Mouse (Mus musculus): ENCODE measurements around the gene Tiam1. TPM values are rescaled to one million over a fixed set of nuclear protein-coding genes. Genes with fewer than 3 reads are reported as not detected.

Tiam1 gene
- polyA plus RNA-seq, 1 experiment = 3.6 TPM

GRCm38 (mm10) chr16:90047841-90048240 lies 95.7 kb downstream of the Tiam1 start:
- no peak for DNase-seq (ENCODE audit: low read depth)

GRCm38 (mm10) chr16:90046494-90047158 lies 96.9 kb downstream of the Tiam1 start:
- DNase-seq (ENCODE audit: low read depth) = no peak

- DNase-seq (ENCODE audit: low read depth) = no peak
These were observed 98.0 kb downstream of the Tiam1 start for GRCm38 (mm10) chr16:90045611-90046010.

- DNase-seq (ENCODE audit: low read depth) = no peak
These were observed 99.4 kb downstream of the Tiam1 start for GRCm38 (mm10) chr16:90044004-90044754.

- DNase-seq (ENCODE audit: low read depth) = no peak
These were observed 100.7 kb downstream of the Tiam1 start for GRCm38 (mm10) chr16:90042874-90043273.

GRCm38 (mm10) chr16:90042386-90042785 lies 101.2 kb downstream of the Tiam1 start:
- no peak for DNase-seq (ENCODE audit: low read depth)

GRCm38 (mm10) chr16:90040771-90041364 lies 102.7 kb downstream of the Tiam1 start:
- DNase-seq (ENCODE audit: low read depth) = no peak

- DNase-seq (ENCODE audit: low read depth) = no peak
These were observed 107.9 kb downstream of the Tiam1 start for GRCm38 (mm10) chr16:90035595-90036110.

GRCm38 (mm10) chr16:90030355-90030754 lies 113.2 kb downstream of the Tiam1 start:
- DNase-seq (ENCODE audit: low read depth) = no peak

GRCm38 (mm10) chr16:90027886-90028285 lies 115.7 kb downstream of the Tiam1 start:
- no peak for DNase-seq (ENCODE audit: low read depth)

- DNase-seq (ENCODE audit: low read depth) = no peak
These were observed 117.9 kb downstream of the Tiam1 start for GRCm38 (mm10) chr16:90025526-90026172.

GRCm38 (mm10) chr16:90023665-90024010 lies 119.9 kb downstream of the Tiam1 start:
- DNase-seq (ENCODE audit: low read depth) = no peak

- DNase-seq (ENCODE audit: low read depth) = no peak
These were observed 120.5 kb downstream of the Tiam1 start for GRCm38 (mm10) chr16:90022932-90023664.

GRCm38 (mm10) chr16:90016046-90016445 lies 127.5 kb downstream of the Tiam1 start:
- DNase-seq (ENCODE audit: low read depth) = no peak

- no peak for DNase-seq (ENCODE audit: low read depth)
These were observed 129.0 kb downstream of the Tiam1 start for GRCm38 (mm10) chr16:90014596-90014995.

GRCm38 (mm10) chr16:90011521-90012181 lies 131.9 kb downstream of the Tiam1 start:
- no peak for DNase-seq (ENCODE audit: low read depth)

- no peak for DNase-seq (ENCODE audit: low read depth)
These were observed 135.1 kb downstream of the Tiam1 start for GRCm38 (mm10) chr16:90008504-90008903.

- no peak for DNase-seq (ENCODE audit: low read depth)
These were observed 136.1 kb downstream of the Tiam1 start for GRCm38 (mm10) chr16:90007391-90007977.

GRCm38 (mm10) chr16:90003556-90003955 lies 140.0 kb downstream of the Tiam1 start:
- DNase-seq (ENCODE audit: low read depth) = no peak

GRCm38 (mm10) chr16:89995155-89995554 lies 148.4 kb downstream of the Tiam1 start:
- DNase-seq (ENCODE audit: low read depth) = no peak

Data from gonadal fat pad, adult 2 months (tissue).